Mouse (Mus musculus) E14TG2a.4 (cell line): ENCODE results near the gene Rbms1.

Source experiments
- H3K27me3 ChIP-seq: 2 replicates; pipeline ENCODE4 v1.6.1; 2014; ENCODE audit warnings: low read length, control low read depth; ENCODE audit not compliant: insufficient read depth
- H3K36me3 ChIP-seq: 2 replicates; pipeline ENCODE4 v1.6.1; 2014; ENCODE audit warnings: low read length, control low read depth; ENCODE audit not compliant: insufficient read depth
- H3K4me1 ChIP-seq: replicated peaks from 2 replicates; pipeline ENCODE4 v1.6.1; 2014; ENCODE audit warnings: low read depth, low read length, control low read depth
- H3K4me3 ChIP-seq: replicated peaks from 2 replicates; pipeline ENCODE4 v1.5.1; 2014; ENCODE audit warnings: mild to moderate bottlenecking, low read length
- H3K9me3 ChIP-seq: 2 replicates; pipeline ENCODE4 v1.6.1; 2014; ENCODE audit warnings: low read length, control low read depth
- CTCF ChIP-seq: conservative IDR thresholded peaks from 2 replicates; pipeline ENCODE4 v1.5.1; 2014; ENCODE audit warnings: low read length
- NANOG ChIP-seq: IDR thresholded peaks from 2 replicates; pipeline ENCODE4 v1.6.1; 2014; ENCODE audit warnings: borderline replicate concordance, low read length, mixed read lengths
- POU5F1 ChIP-seq: IDR thresholded peaks from 2 replicates; pipeline ENCODE4 v1.6.1; 2014; ENCODE audit warnings: low read length, borderline replicate concordance

The Rbms1 gene

GRCm38 (mm10) chr2:60808822-60809221 is 154.2 kb downstream of the Rbms1 start:
- Histone ChIP-seq H3K36me3 (no peaks in the 10 kb centered on the region), H3K27me3 (no peaks in the 10 kb centered on the region), H3K9me3 (no peaks in the 10 kb centered on the region), H3K4me3 (0 out of 2 replicates have a peak overlapping the region, but pooled peaks have one; percentile 17), H3K4me1 (peaks cover 80% of the 10 kb centered on the region)
- TF ChIP-seq CTCF = no peak
- no peak for TF ChIP-seq NANOG
- no peak for TF ChIP-seq POU5F1

GRCm38 (mm10) chr2:60807341-60808195 is 155.4 kb downstream of the Rbms1 start:
- Histone ChIP-seq H3K9me3 (no peaks in the 10 kb centered on the region), H3K27me3 (no peaks in the 10 kb centered on the region), H3K4me3 (no peak overlapping the region), H3K4me1 (peaks cover 80% of the 10 kb centered on the region), H3K36me3 (no peaks in the 10 kb centered on the region)
- no peak for TF ChIP-seq NANOG
- no peak for TF ChIP-seq CTCF
- no peak for TF ChIP-seq POU5F1

GRCm38 (mm10) chr2:60804763-60805162 is 158.2 kb downstream of the Rbms1 start:
- H3K4me1 ChIP-seq = peaks cover 78% of the 10 kb centered on the region
- no peaks in the 10 kb centered on the region for H3K9me3 ChIP-seq
- no peak overlapping the region for H3K4me3 ChIP-seq
- H3K27me3 ChIP-seq = no peaks in the 10 kb centered on the region
- TF ChIP-seq POU5F1 = no peak
- TF ChIP-seq CTCF = no peak
- TF ChIP-seq NANOG = no peak
- H3K36me3 ChIP-seq = no peaks in the 10 kb centered on the region

- no peak overlapping the region for H3K4me3 ChIP-seq
- H3K4me1 ChIP-seq = peaks cover 75% of the 10 kb centered on the region
- no peaks in the 10 kb centered on the region for H3K9me3 ChIP-seq
- no peaks in the 10 kb centered on the region for H3K36me3 ChIP-seq
- TF ChIP-seq POU5F1 = no peak
- TF ChIP-seq CTCF = no peak
- no peak for TF ChIP-seq NANOG
- H3K27me3 ChIP-seq = no peaks in the 10 kb centered on the region
Observed at GRCm38 (mm10) chr2:60803377-60803776, 159.6 kb downstream of the Rbms1 start.

GRCm38 (mm10) chr2:60802828-60803227 is 160.2 kb downstream of the Rbms1 start:
- Histone ChIP-seq H3K4me1 (peaks cover 70% of the 10 kb centered on the region), H3K4me3 (no peak overlapping the region), H3K36me3 (no peaks in the 10 kb centered on the region), H3K9me3 (no peaks in the 10 kb centered on the region), H3K27me3 (no peaks in the 10 kb centered on the region)
- no peak for TF ChIP-seq CTCF
- no peak for TF ChIP-seq POU5F1
- no peak for TF ChIP-seq NANOG

GRCm38 (mm10) chr2:60802191-60802590 is 160.8 kb downstream of the Rbms1 start:
- Histone ChIP-seq H3K4me3 (no peak overlapping the region; the same call in 1 of the 2 replicates), H3K9me3 (no peaks in the 10 kb centered on the region), H3K4me1 (peaks cover 63% of the 10 kb centered on the region), H3K27me3 (no peaks in the 10 kb centered on the region), H3K36me3 (no peaks in the 10 kb centered on the region; the same call in 1 of the 2 replicates)
- TF ChIP-seq CTCF (peak; percentile 23), NANOG (no peak), POU5F1 (no peak)

GRCm38 (mm10) chr2:60801571-60802155 is 161.3 kb downstream of the Rbms1 start:
- no peaks in the 10 kb centered on the region; the same call in 1 of the 2 replicates for H3K36me3 ChIP-seq
- no peaks in the 10 kb centered on the region for H3K9me3 ChIP-seq
- no peak overlapping the region; the same call in 1 of the 2 replicates for H3K4me3 ChIP-seq
- no peaks in the 10 kb centered on the region for H3K27me3 ChIP-seq
- peaks cover 59% of the 10 kb centered on the region for H3K4me1 ChIP-seq
- TF ChIP-seq POU5F1 (no peak), NANOG (no peak), CTCF (no peak)

- Histone ChIP-seq H3K4me1 (peaks cover 59% of the 10 kb centered on the region), H3K36me3 (no peaks in the 10 kb centered on the region; the same call in 1 of the 2 replicates), H3K27me3 (no peaks in the 10 kb centered on the region), H3K9me3 (no peaks in the 10 kb centered on the region), H3K4me3 (no peak overlapping the region)
- TF ChIP-seq POU5F1 (no peak), CTCF (no peak), NANOG (no peak)
Observed at GRCm38 (mm10) chr2:60800921-60801558, 162.0 kb downstream of the Rbms1 start.
